Mouse (Mus musculus) small intestine, adult 2 months (tissue): ENCODE measurements around the gene Csnk1d.

Experiments
- CTCF ChIP-seq: fragments of 200-500 bp; IDR thresholded peaks from 2 replicates; pipeline ENCODE4 v1.5.1; 2012; ENCODE audit warnings: low read depth, mild to moderate bottlenecking, control low read depth, inconsistent platforms, low read length, moderate library complexity, mixed read lengths; ENCODE audit not compliant: insufficient replicate concordance, insufficient read length; ENCODE audit errors: extremely low read depth
- POLR2A ChIP-seq: fragments of 200-500 bp; IDR thresholded peaks from 2 replicates; pipeline ENCODE4 v1.6.1; 2012; ENCODE audit warnings: low read depth, mild to moderate bottlenecking, control low read depth, inconsistent platforms, low read length, moderate library complexity

- TF ChIP-seq POLR2A (no peak), CTCF (no peak)
These were observed 42.8 kb downstream of the Csnk1d start, which contains the start of gene Slc16a3 for GRCm38 (mm10) chr11:120948328-120948727.
